Mouse (Mus musculus) liver, embryonic 12.5 days (tissue): ENCODE measurements around the gene Tnni2. TPM values are rescaled to one million over a fixed set of nuclear protein-coding genes. Genes with fewer than 3 reads are reported as not detected.
"Not testable (repeated sequence)": the region's sequence is repeated elsewhere in the genome, so short reads cannot be mapped to it uniquely, and the experiment has no call there.

Source experiments
- ATAC-seq: fragments of 200-750 bp; cut with Nextera tagmentation; 2 replicates; pipeline ENCODE4 v1.8.0; 2017; ENCODE audit warnings: moderate number of reproducible peaks, mild to moderate bottlenecking, moderate library complexity
- H3K27ac ChIP-seq: fragments of 300-500 bp; sonication (generic); 2 replicates; pipeline ENCODE4 v1.5.1; 2016; ENCODE audit warnings: mild to moderate bottlenecking
- H3K27me3 ChIP-seq: fragments of 300-500 bp; sonication (generic); replicated peaks from 2 replicates; pipeline ENCODE4 v1.6.1; 2016; ENCODE audit warnings: mild to moderate bottlenecking, moderate library complexity
- H3K36me3 ChIP-seq: fragments of 300-500 bp; sonication (generic); 2 replicates; pipeline ENCODE4 v1.6.1; 2016; ENCODE audit warnings: mild to moderate bottlenecking, moderate library complexity
- H3K4me1 ChIP-seq: fragments of 300-500 bp; sonication (generic); 2 replicates; pipeline ENCODE4 v1.6.1; 2016
- H3K4me2 ChIP-seq: fragments of 300-500 bp; sonication (generic); 2 replicates; pipeline ENCODE4 v1.6.1; 2016; ENCODE audit warnings: mild to moderate bottlenecking, moderate library complexity
- H3K4me3 ChIP-seq: fragments of 300-500 bp; sonication (generic); 2 replicates; pipeline ENCODE4 v1.5.1; 2016; ENCODE audit warnings: mild to moderate bottlenecking, moderate library complexity
- H3K9ac ChIP-seq: fragments of 300-500 bp; sonication (generic); 2 replicates; pipeline ENCODE4 v1.6.1; 2016; ENCODE audit warnings: mild to moderate bottlenecking, moderate library complexity
- H3K9me3 ChIP-seq: fragments of 300-500 bp; sonication (generic); replicated peaks from 2 replicates; pipeline ENCODE4 v1.6.1; 2016; ENCODE audit warnings: mild to moderate bottlenecking, moderate library complexity
- WGBS: fragments of 180-500 bp; shearing (Covaris S2); methylation state at CpG from one replicate; pipeline ENCODE4 v1.1.7; 2016; ENCODE audit not compliant: insufficient replicate concordance; 5-methylcytosine and 5-hydroxymethylcytosine counted together
- polyA plus RNA-seq: library from polyadenylated mRNA; unstranded; fragments of >200 nt; fragmentation: Nextera tagmentation; extraction: Ambion mirVana; gene quantifications from 2 replicates; pipeline ENCODE4 v1.2.1, GENCODE M21; 2016

Gene Tnni2
- polyA plus RNA-seq, result 1.8 and 2.4 TPM in 2 replicates

GRCm38 (mm10) chr7:142441585-142441984, at the start of gene Tnni2:
TSS of gene Tnni2 (plus strand) at chr7:142441808.
- Histone ChIP-seq H3K9me3 (no peaks in the 10 kb centered on the region), H3K27me3 (no peaks in the 10 kb centered on the region; the same call in 1 of the 2 replicates), H3K27ac (0 out of 2 replicates have a peak within 1 kb of the TSS, but pooled peaks have one; percentile 20), H3K9ac (no peak within 1 kb of the TSS), H3K4me2 (no peak within 1 kb of the TSS), H3K4me3 (no peak within 1 kb of the TSS), H3K36me3 (no peaks in the 10 kb centered on the region), H3K4me1 (0 out of 2 replicates have a peak, but pooled peaks cover 15% of the 10 kb centered on the region)
- ATAC-seq, result no peak
- 64% methylated on average over 9 of the region's 9 CpGs for WGBS

DNA sequence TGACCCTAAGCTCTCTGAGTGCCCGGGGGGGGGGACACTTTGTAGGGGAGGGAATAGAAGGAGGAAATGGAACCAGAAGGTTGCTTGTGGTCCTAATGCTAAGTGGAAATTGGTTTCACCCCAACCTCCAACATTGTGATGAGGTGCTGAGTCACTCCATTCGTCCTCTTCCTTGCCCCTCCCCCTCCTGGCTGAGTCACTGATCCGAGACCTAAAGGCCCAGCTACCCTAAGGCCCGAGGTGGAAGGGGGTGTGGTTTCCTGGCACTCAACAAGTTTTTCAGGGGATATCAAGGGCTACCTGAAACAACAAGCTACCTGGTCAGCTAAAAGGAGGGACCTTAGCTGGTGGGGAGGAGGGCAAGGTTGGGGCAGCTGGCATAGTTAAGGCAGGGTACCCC, 48.4 kb upstream of the Tnni2 start:
- Histone ChIP-seq H3K4me3 (no peak overlapping the region), H3K27ac (peak overlapping the region; percentile 88), H3K9me3 (no peaks in the 10 kb centered on the region), H3K36me3 (no peaks in the 10 kb centered on the region), H3K4me2 (peak overlapping the region; percentile 36), H3K9ac (peak overlapping the region; percentile 57), H3K27me3 (no peaks in the 10 kb centered on the region), H3K4me1 (peaks cover 80% of the 10 kb centered on the region)
- WGBS, result 7% methylated on average over 4 of the region's 4 CpGs
- peak; percentile 85 for ATAC-seq

DNA sequence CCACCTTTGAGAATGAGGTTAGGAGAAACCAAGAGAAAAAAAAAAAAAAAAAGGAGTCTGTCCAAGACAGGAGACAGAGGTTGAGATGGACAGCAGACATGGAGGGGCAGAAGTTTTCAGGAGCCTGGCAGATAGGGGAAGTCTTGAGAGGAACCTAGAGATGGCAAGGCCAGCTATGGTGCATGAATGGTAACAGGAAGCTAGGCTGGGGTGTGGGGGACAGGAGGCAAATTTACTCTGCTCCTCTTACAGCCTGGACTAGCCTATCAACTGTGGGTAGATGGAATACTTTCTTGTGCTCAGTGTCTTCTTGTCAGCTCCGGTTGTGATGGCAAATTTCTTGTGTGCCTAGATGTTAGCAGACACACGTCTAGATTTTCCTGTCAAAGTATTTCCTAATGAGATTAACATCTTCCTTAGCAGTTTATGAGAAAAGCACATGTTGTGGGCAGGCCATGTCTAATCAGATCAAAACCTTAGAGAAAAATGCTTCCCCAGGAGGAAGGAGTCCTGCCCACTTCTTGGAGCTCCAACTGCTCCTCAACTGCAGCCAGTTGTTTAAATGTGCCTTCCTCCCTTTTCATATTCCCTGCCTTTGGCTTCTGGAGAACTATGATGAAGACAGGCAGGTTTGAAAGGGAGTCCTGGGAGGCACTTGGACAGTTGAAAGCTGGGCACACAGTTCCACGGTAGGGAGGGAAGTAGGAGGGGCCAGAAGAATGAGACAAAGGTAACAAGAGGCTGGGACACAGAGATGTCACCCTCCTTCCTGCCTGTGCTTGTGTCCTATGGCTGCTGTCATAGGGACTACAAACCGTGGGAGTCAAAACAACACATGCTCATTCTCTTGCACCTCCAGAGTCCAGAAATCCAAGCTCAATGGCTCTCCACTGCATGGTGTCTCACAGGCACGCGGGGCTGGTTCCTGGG, 47.1 kb upstream of the Tnni2 start:
- Histone ChIP-seq H3K4me1 (peaks cover 84% of the 10 kb centered on the region), H3K9ac (no peak overlapping the region), H3K27ac (peak overlapping the region; percentile 88), H3K4me2 (no peak overlapping the region), H3K36me3 (no peaks in the 10 kb centered on the region), H3K9me3 (no peaks in the 10 kb centered on the region), H3K27me3 (no peaks in the 10 kb centered on the region), H3K4me3 (no peak overlapping the region)
- WGBS, result 47% methylated on average over 6 of the region's 6 CpGs
- ATAC-seq, result no peak

- ATAC-seq, result peak; percentile 58
- peaks cover 93% of the 10 kb centered on the region for H3K4me1 ChIP-seq
Measured at GRCm38 (mm10) chr7:142395472-142395871, 46.1 kb upstream of the Tnni2 start.

GRCm38 (mm10) chr7:142396611-142397010, 45.0 kb upstream of the Tnni2 start:
- no peak for ATAC-seq
- Histone ChIP-seq H3K9me3 (no peaks in the 10 kb centered on the region), H3K27me3 (no peaks in the 10 kb centered on the region), H3K4me2 (no peak overlapping the region), H3K27ac (peak overlapping the region; percentile 88), H3K36me3 (no peaks in the 10 kb centered on the region), H3K4me1 (peaks cover 85% of the 10 kb centered on the region), H3K4me3 (no peak overlapping the region), H3K9ac (no peak overlapping the region)
- 82% methylated on average over 1 of the region's 1 CpGs for WGBS

More at GRCm38 (mm10) chr7:142395472-142395871, 46.1 kb upstream of the Tnni2 start:
- Histone ChIP-seq H3K9ac (no peak overlapping the region), H3K27me3 (no peaks in the 10 kb centered on the region), H3K9me3 (no peaks in the 10 kb centered on the region), H3K36me3 (no peaks in the 10 kb centered on the region), H3K4me2 (no peak overlapping the region), H3K4me3 (no peak overlapping the region), H3K27ac (peak overlapping the region; percentile 88)
- WGBS, result 22% methylated on average over 4 of the region's 4 CpGs

DNA sequence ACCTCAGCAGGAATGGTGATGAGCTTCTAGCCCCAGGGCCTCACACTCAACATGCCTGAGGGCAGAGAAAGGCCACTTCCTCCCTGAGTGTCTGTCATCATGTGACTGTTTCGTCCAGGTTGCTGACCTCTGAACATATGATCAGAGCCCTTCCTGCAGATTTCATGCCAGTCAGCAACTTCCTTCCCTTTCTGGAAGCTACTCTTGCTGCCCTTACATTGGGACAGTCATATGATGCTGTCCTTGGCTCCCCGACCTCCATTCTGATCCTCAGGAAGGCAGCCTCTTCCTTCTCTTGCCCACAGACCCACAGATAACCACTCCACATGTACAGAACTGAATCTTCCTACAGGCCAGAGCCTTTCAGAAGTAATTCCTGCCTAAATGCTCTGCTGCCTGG, 43.6 kb upstream of the Tnni2 start:
- 35% methylated on average over 2 of the region's 2 CpGs for WGBS
- no peak overlapping the region for H3K9ac ChIP-seq
- H3K4me3 ChIP-seq, result no peak overlapping the region
- peak overlapping the region; percentile 88 for H3K27ac ChIP-seq
- no peaks in the 10 kb centered on the region for H3K36me3 ChIP-seq
- no peak overlapping the region for H3K4me2 ChIP-seq
- H3K4me1 ChIP-seq, result peaks cover 70% of the 10 kb centered on the region
- H3K27me3 ChIP-seq, result no peaks in the 10 kb centered on the region
- H3K9me3 ChIP-seq, result no peaks in the 10 kb centered on the region
- ATAC-seq, result no peak

GRCm38 (mm10) chr7:142399250-142399649, 42.4 kb upstream of the Tnni2 start:
- WGBS, result 16% methylated on average over 1 of the region's 1 CpGs
- no peak for ATAC-seq
- H3K27me3 ChIP-seq, result no peaks in the 10 kb centered on the region
- H3K4me3 ChIP-seq, result no peak overlapping the region
- no peak overlapping the region for H3K4me2 ChIP-seq
- H3K36me3 ChIP-seq, result no peaks in the 10 kb centered on the region
- no peaks in the 10 kb centered on the region for H3K9me3 ChIP-seq
- 0 out of 2 replicates have a peak overlapping the region, but pooled peaks have one; percentile 88 for H3K27ac ChIP-seq
- H3K9ac ChIP-seq, result no peak overlapping the region
- peaks cover 64% of the 10 kb centered on the region for H3K4me1 ChIP-seq

DNA sequence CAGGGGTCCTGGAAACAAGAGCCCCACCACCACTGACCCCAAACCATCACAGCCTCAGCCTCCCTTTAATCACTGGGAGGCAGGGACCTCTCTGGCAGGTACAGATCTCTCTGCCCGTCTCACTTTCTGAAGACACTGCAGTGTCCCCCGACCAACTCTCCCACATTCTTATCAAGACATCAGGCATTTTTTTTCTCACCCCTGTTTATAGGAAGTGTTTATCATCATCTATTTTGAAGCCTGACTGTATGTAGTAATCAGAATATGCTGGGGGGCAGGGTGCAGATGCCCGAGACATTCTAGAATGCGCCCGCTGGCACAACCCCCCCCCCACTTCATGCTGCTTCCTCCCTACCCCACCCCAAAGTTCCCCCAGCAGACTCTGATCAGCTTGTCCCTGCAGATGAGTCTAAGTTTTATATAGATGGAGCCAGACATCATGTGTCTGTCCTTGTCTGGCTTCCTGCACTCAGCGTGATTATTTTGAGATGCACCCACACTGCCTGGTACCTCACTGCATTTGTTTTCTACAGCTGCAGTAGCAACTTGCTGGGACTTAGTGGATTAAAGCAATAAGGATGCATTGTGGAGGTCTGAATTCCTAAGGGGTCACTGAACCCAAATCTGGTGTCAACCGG, 41.4 kb upstream of the Tnni2 start:
- no peak for ATAC-seq
- Histone ChIP-seq H3K9ac (no peak overlapping the region), H3K4me1 (peaks cover 54% of the 10 kb centered on the region), H3K36me3 (no peaks in the 10 kb centered on the region), H3K27ac (no peak overlapping the region), H3K9me3 (no peaks in the 10 kb centered on the region), H3K4me3 (no peak overlapping the region), H3K4me2 (no peak overlapping the region), H3K27me3 (no peaks in the 10 kb centered on the region)
- 54% methylated on average over 7 of the region's 7 CpGs for WGBS

DNA sequence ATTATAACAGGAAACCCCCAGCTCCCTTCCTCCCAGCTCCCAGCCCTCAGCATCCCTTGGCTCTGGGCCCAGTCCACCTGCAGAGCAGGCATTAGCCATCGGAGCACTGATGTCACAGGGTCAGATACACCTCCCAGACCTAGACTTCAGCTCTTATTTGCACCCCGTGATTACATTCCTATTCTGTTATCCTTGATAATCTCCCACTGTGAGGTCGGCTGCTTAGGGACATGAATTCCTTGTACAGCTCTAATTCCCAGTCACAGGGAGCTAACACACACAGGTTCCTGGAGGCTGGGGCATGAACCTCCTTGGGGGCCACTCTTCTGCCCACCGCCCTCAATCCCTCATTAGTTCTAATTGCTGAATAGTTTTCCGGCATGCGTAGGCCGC, 40.9 kb upstream of the Tnni2 start:
- WGBS, result 72% methylated on average over 7 of the region's 7 CpGs

DNA sequence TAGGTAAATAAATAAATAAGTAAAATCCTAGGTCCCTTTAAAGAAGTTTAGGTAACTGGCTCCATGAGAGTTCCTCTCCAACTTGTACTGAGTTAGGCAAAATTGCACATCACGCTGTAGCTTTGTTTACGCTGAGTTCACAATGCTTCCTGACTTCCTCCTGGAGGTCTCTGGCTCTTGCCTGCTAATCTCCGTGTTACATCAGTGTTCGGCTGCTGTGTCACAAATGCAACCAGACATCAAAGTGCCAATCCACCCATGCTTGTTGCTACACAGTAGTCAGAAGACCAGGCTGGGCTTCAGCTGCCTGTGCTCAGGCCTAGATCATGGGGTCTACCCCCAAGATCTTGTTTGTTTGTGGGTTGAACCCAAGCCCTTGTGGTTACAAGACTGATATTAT, 38.0 kb upstream of the Tnni2 start:
- H3K4me3 ChIP-seq, result no peak overlapping the region
- 40% methylated on average over 4 of the region's 4 CpGs for WGBS
- no peaks in the 10 kb centered on the region for H3K27me3 ChIP-seq
- ATAC-seq, result no peak
- no peak overlapping the region for H3K27ac ChIP-seq
- no peaks in the 10 kb centered on the region for H3K36me3 ChIP-seq
- peaks cover 23% of the 10 kb centered on the region for H3K4me1 ChIP-seq
- H3K4me2 ChIP-seq, result no peak overlapping the region
- H3K9ac ChIP-seq, result no peak overlapping the region
- H3K9me3 ChIP-seq, result no peaks in the 10 kb centered on the region

More for the DNA sequence above, 40.9 kb upstream of the Tnni2 start:
- ATAC-seq, result no peak
- Histone ChIP-seq H3K4me3 (no peak overlapping the region), H3K9me3 (no peaks in the 10 kb centered on the region), H3K27me3 (no peaks in the 10 kb centered on the region), H3K27ac (no peak overlapping the region), H3K4me1 (peaks cover 49% of the 10 kb centered on the region), H3K9ac (no peak overlapping the region), H3K4me2 (no peak overlapping the region), H3K36me3 (no peaks in the 10 kb centered on the region)

- 87% methylated on average over 5 of the region's 5 CpGs for WGBS
- not testable (repeated sequence) for H3K27ac ChIP-seq, H3K36me3 ChIP-seq, H3K4me2 ChIP-seq, ATAC-seq, H3K27me3 ChIP-seq, H3K9me3 ChIP-seq, H3K9ac ChIP-seq, H3K4me3 ChIP-seq
- H3K4me1 ChIP-seq, result peaks cover 15% of the 10 kb centered on the region
Measured at GRCm38 (mm10) chr7:142405134-142405533, 36.5 kb upstream of the Tnni2 start.

DNA sequence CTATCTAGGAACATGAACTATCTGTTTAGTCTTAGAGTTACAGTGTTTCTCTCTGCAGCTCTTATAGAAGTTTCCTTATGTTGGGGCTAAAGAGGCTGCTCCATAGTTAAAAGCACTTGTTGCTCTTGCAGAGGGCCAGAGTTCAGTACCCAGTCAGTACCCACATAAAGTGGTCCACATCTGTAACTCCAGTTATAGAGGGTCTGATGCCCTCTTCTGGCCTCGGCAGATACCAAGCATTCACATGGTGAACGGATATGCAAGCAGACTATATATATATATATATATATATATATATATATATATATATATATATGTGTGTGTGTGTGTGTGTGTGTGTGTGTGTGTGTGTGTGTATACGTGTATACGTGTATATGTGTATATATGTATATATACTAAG, 33.7 kb upstream of the Tnni2 start:
- Histone ChIP-seq H3K4me1 (peaks cover 18% of the 10 kb centered on the region), H3K9me3 (no peaks in the 10 kb centered on the region), H3K4me2 (no peak overlapping the region), H3K27me3 (no peaks in the 10 kb centered on the region), H3K9ac (no peak overlapping the region), H3K27ac (no peak overlapping the region), H3K4me3 (no peak overlapping the region), H3K36me3 (no peaks in the 10 kb centered on the region)
- WGBS, result 41% methylated on average over 4 of the region's 4 CpGs
- no peak for ATAC-seq
